Mouse (Mus musculus): ENCODE data around the gene Tmem212. TPM values are rescaled to one million over a fixed set of nuclear protein-coding genes. Genes with fewer than 3 reads are reported as not detected.

Gene Tmem212
- polyA plus RNA-seq, 1 experiment = not detected

GRCm38 (mm10) chr3:27861601-27862000 is 34.6 kb downstream of the Tmem212 start:
- H3K79me3 ChIP-seq (ENCODE audit: low read depth) = no peaks in the 10 kb centered on the region
- no peak overlapping the region for H3K4me3 ChIP-seq (ENCODE audit: insufficient read depth, poor library complexity, severe bottlenecking)
- H3K36me3 ChIP-seq (ENCODE audit: control insufficient read depth, insufficient read depth) = no peaks in the 10 kb centered on the region
- no peaks in the 10 kb centered on the region for H3K79me2 ChIP-seq (ENCODE audit: control insufficient read depth, insufficient read depth)
- TF ChIP-seq MYOG (IDR thresholded peaks at IDR 0.05; ENCODE audit: control insufficient read depth, extremely low read depth, insufficient read length) (no peak), FOSL1 (IDR thresholded peaks at IDR 0.05; ENCODE audit: insufficient read depth, low read length, poor library complexity, severe bottlenecking) (no peak), CEBPB (IDR thresholded peaks at IDR 0.05; ENCODE audit: low read depth) (no peak), MAX (IDR thresholded peaks at IDR 0.05) (no peak)
- H3ac ChIP-seq (ENCODE audit: control insufficient read depth, insufficient read length, low read depth) = no peak overlapping the region
- no peaks in the 10 kb centered on the region for H3K27me3 ChIP-seq (ENCODE audit: control insufficient read depth, insufficient read depth, insufficient read length)

DNA sequence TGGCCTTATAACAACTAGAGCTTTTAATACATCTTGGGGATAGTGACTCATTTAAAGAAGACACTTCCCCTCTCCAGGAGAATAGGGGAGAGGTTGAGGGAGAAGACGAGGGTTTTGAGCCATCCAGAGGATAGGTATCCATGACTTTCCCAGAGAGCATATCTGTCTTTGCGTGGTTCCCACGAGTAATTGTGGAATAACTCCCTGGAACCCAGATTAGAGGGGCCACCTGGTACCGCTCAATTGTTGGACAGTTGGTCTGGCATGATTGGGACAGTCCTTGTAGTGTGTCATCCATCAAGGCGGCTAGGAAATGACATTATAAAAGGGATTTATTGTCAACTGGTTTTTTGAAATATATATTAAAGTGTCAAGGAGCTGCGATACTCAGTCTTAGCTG is 35.1 kb downstream of the Tmem212 start:
- Histone ChIP-seq H3ac (ENCODE audit: control insufficient read depth, insufficient read length, low read depth) (no peak overlapping the region), H3K79me3 (ENCODE audit: low read depth) (no peaks in the 10 kb centered on the region), H3K79me2 (ENCODE audit: control insufficient read depth, insufficient read depth) (no peaks in the 10 kb centered on the region), H3K4me3 (ENCODE audit: insufficient read depth, poor library complexity, severe bottlenecking) (no peak overlapping the region), H3K36me3 (ENCODE audit: control insufficient read depth, insufficient read depth) (no peaks in the 10 kb centered on the region), H3K27me3 (ENCODE audit: control insufficient read depth, insufficient read depth, insufficient read length) (no peaks in the 10 kb centered on the region)
- TF ChIP-seq USF1 (IDR thresholded peaks at IDR 0.05; ENCODE audit: low read depth) (no peak), MAX (IDR thresholded peaks at IDR 0.05) (no peak), MYOG (IDR thresholded peaks at IDR 0.05; ENCODE audit: control insufficient read depth, extremely low read depth, insufficient read length) (no peak), CTCF (IDR thresholded peaks at IDR 0.05; ENCODE audit: control insufficient read depth, insufficient read depth, insufficient read length) (no peak), FOSL1 (IDR thresholded peaks at IDR 0.05; ENCODE audit: insufficient read depth, low read length, poor library complexity, severe bottlenecking) (no peak), CEBPB (IDR thresholded peaks at IDR 0.05; ENCODE audit: low read depth) (no peak), MYOD1 (IDR thresholded peaks at IDR 0.05; ENCODE audit: control insufficient read depth, insufficient read length, low read depth) (no peak)

DNA sequence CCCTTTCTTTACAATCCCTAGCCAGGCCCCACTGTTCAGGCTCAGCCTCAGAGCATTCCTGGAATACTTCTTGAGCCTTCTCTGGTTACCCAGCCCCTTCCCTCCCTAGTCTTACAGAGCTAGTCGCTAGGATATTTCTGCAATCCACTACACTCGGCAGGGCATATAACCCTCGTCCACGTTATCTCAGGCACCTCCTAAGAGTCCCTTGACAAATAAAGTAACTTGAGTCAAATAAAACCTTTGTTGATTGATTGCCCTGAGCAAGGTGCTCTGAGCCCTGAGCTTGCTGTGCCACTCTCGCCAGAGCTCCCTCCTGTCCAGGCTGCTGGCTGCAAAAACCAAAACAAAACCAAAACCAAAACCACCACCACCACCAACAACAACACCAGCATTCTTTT is 37.0 kb downstream of the Tmem212 start:
- TF ChIP-seq MAX (IDR thresholded peaks at IDR 0.05) (no peak), MYOD1 (IDR thresholded peaks at IDR 0.05; ENCODE audit: control insufficient read depth, insufficient read length, low read depth) (no peak), MYOG (IDR thresholded peaks at IDR 0.05; ENCODE audit: control insufficient read depth, extremely low read depth, insufficient read length) (no peak), FOSL1 (IDR thresholded peaks at IDR 0.05; ENCODE audit: insufficient read depth, low read length, poor library complexity, severe bottlenecking) (no peak)
- Histone ChIP-seq H3ac (ENCODE audit: control insufficient read depth, insufficient read length, low read depth) (no peak overlapping the region), H3K4me3 (ENCODE audit: insufficient read depth, poor library complexity, severe bottlenecking) (no peak overlapping the region), H3K79me2 (ENCODE audit: control insufficient read depth, insufficient read depth) (no peaks in the 10 kb centered on the region), H3K27me3 (ENCODE audit: control insufficient read depth, insufficient read depth, insufficient read length) (no peaks in the 10 kb centered on the region), H3K79me3 (ENCODE audit: low read depth) (no peaks in the 10 kb centered on the region), H3K36me3 (ENCODE audit: control insufficient read depth, insufficient read depth) (no peaks in the 10 kb centered on the region)

DNA sequence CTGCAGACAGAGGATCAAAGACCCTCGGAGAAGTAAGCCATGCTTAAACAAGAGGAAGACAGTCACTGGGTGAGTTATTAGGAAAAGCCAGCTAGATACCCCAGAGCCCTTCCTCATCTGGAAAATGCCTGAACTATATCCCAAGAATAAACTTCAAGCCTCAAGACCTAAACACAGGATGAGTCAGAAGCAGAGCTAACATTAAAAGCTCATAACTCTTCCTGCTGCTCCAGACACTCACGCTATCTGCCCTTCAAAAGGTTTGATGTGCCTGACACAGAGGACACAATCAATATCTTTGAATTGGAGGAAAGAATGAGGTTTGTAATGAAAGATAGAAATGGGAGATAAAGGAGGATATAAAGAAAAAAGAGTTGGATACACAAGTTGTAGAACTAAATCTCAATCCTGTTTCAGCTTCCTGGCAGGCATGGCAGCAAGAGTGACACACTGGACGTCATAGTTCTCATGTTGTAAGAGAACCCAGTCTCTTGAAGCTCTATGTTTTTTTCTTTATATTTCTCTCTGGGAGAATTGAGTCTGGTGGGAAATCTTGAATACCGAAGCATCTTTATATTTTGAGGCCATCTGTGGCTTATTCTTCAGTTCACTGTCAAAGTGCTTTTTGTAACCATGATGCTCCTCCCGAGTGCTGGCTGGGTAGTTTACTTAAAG is 37.6 kb downstream of the Tmem212 start:
- TF ChIP-seq MAX (IDR thresholded peaks at IDR 0.05) (no peak), USF1 (IDR thresholded peaks at IDR 0.05; ENCODE audit: low read depth) (no peak), MYOG (IDR thresholded peaks at IDR 0.05; ENCODE audit: control insufficient read depth, extremely low read depth, insufficient read length) (no peak), CTCF (IDR thresholded peaks at IDR 0.05; ENCODE audit: control insufficient read depth, insufficient read depth, insufficient read length) (no peak), MYOD1 (IDR thresholded peaks at IDR 0.05; ENCODE audit: control insufficient read depth, insufficient read length, low read depth) (no peak)
- Histone ChIP-seq H3K36me3 (ENCODE audit: control insufficient read depth, insufficient read depth) (no peaks in the 10 kb centered on the region), H3K27me3 (ENCODE audit: control insufficient read depth, insufficient read depth, insufficient read length) (no peaks in the 10 kb centered on the region), H3K4me3 (ENCODE audit: insufficient read depth, poor library complexity, severe bottlenecking) (no peak overlapping the region), H3K79me2 (ENCODE audit: control insufficient read depth, insufficient read depth) (no peaks in the 10 kb centered on the region), H3K79me3 (ENCODE audit: low read depth) (no peaks in the 10 kb centered on the region), H3ac (ENCODE audit: control insufficient read depth, insufficient read length, low read depth) (no peak overlapping the region)

- Histone ChIP-seq H3K79me3 (ENCODE audit: low read depth) (no peaks in the 10 kb centered on the region), H3K36me3 (ENCODE audit: control insufficient read depth, insufficient read depth) (no peaks in the 10 kb centered on the region), H3K79me2 (ENCODE audit: control insufficient read depth, insufficient read depth) (no peaks in the 10 kb centered on the region), H3ac (ENCODE audit: control insufficient read depth, insufficient read length, low read depth) (no peak overlapping the region), H3K4me3 (ENCODE audit: insufficient read depth, poor library complexity, severe bottlenecking) (no peak overlapping the region), H3K27me3 (ENCODE audit: control insufficient read depth, insufficient read depth, insufficient read length) (no peaks in the 10 kb centered on the region)
- TF ChIP-seq MAX (IDR thresholded peaks at IDR 0.05) (no peak), MYOD1 (IDR thresholded peaks at IDR 0.05; ENCODE audit: control insufficient read depth, insufficient read length, low read depth) (no peak), CEBPB (IDR thresholded peaks at IDR 0.05; ENCODE audit: low read depth) (no peak), CTCF (IDR thresholded peaks at IDR 0.05; ENCODE audit: control insufficient read depth, insufficient read depth, insufficient read length) (no peak), FOSL1 (IDR thresholded peaks at IDR 0.05; ENCODE audit: insufficient read depth, low read length, poor library complexity, severe bottlenecking) (no peak), MYOG (IDR thresholded peaks at IDR 0.05; ENCODE audit: control insufficient read depth, extremely low read depth, insufficient read length) (no peak), USF1 (IDR thresholded peaks at IDR 0.05; ENCODE audit: low read depth) (no peak)
Measured at GRCm38 (mm10) chr3:27856288-27856687, 39.9 kb downstream of the Tmem212 start.

Measured in C2C12 (cell line).